Mouse (Mus musculus): ENCODE measurements around the gene Ap5b1.

The Ap5b1 gene

GRCm38 (mm10) chr19:5567180-5567533 lies 668 bp upstream of the Ap5b1 start:
- DNase-seq (ENCODE audit: low spot score): no peak

GRCm38 (mm10) chr19:5568470-5569140 lies 780 bp downstream of the Ap5b1 start:
- no peak for DNase-seq (ENCODE audit: low spot score)

GRCm38 (mm10) chr19:5569521-5569920 lies 1.7 kb downstream of the Ap5b1 start:
- DNase-seq (ENCODE audit: low spot score): no peak

DNA sequence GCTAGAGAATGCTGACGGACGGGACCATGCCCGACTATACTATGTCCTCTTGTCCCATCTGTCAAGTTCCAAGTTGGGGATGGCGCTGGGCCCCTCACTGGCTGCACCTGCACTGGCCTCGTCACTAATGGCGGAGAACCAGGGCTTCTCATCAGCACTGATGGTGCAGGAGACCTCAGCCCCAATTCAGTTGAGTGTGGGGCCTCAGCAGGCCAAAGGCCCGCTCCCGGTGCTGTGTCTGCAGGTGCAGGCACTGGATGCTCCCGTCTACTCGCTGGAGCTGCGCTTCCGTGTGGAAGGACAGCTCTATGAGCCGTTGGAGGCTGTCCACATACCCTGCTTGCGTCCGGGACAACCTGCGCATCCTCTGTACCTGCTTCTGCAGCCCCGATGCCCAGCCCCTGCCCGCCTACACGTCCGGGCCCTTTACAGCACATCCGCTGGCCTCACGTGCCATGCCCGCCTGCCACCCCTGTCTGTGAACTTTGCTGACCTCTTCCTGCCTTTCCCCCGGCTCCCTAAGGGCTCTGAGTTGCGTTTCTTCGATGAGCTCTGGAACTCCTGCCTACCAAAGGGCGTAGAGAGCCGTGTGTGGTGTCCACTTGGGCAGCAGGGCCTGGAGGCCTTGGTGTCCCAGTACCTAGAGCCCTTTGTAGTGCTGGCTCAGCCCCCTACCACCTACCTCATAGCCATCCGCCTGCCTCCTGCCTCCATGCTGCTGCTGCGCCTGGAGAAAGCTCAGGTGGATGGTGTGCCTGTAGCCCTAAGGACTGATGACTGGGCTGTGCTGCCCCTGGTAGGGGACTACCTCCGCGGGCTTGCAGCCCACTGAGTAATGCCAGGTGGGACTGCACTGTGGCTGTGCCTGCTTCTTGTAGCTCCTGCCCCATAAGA lies 2.8 kb downstream of the Ap5b1 start:
- DNase-seq (ENCODE audit: low spot score): no peak

- DNase-seq (ENCODE audit: low spot score): no peak
These were observed 4.0 kb downstream of the Ap5b1 start for GRCm38 (mm10) chr19:5571831-5572230.

DNA sequence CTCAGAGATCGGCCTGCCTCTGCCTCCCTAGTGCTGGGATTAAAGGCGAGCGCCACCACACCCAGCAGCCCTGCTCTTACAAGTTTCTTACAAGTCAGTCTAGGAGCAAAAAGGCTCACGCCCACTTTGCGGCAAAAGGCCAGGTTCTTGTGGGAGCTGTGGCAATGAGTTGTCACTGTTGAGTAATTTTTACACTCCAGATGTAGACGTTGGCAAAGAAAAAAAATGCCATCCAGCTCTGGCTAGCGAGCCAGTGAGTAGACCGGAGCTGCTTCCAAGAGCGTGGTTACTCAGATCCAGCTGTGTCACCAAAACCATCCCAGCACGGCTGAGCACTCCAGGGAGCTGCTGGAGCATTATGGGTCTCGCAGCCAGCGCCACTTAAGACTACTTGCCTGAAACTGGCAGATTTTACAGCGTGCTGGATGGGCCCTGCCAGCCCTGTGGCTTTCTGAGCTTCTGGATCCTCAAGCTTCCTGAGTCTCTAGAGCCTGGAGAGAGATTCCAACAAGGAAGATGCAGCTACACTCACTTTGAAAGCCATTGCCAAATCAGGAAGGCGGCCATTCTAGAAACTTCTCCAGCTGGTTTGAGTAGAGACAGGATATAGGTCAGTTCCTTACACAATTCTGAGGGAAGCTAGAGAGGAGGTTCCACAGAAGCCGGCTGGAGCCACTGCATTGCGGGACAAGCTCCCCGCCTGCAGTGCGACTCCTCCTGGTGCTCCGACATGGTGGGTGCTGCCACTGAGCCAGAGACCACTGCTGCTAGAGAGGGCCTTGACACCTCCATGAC lies 4.7 kb downstream of the Ap5b1 start:
- DNase-seq (ENCODE audit: low spot score): no peak

DNA sequence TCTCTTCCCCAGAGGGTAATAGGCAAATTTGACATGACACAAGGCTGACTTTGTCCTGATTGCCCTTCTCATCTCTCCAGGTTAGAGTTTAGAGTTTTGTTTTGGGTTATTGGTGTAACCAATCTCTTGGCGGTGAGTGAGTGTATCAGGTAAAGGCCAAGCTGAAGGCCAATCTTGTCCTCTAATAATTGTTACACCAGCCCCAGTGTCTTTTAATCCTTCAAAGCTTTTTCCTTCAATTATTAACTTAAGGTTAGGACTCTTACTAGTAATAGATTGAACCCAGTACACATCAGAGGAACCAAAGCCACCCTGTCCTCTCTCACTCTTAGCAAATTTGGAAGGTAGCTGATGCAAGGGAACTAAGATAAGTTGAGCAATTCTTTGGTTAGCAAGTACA lies 7.5 kb downstream of the Ap5b1 start:
- no peak for DNase-seq (ENCODE audit: low spot score)

GRCm38 (mm10) chr19:5579971-5580370 lies 12.1 kb downstream of the Ap5b1 start:
- DNase-seq (ENCODE audit: low spot score): no peak

- no peak for DNase-seq (ENCODE audit: low spot score)
These were observed 13.0 kb downstream of the Ap5b1 start for GRCm38 (mm10) chr19:5580776-5581175.

DNA sequence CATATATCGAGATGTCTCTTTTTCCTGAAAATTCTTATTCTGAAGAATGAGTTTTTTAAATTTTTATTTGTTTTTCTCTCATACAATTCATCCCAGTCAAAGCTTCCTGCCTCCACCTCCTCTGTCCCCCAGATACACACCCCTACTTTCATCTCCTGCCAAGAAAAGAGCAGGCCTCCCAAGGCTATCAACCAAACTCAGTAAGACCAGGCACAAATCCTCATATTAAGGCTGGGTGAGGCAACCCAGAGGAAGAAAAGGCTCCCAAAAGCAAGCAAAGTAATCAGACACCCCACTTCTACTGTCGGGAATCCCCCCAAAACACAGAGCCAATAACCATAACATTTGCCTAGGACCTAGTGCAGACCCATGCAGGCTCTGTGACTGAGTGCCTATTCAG lies 14.2 kb downstream of the Ap5b1 start:
- no peak for DNase-seq (ENCODE audit: low spot score)

GRCm38 (mm10) chr19:5589159-5589558 lies 21.3 kb downstream of the Ap5b1 start:
- DNase-seq (ENCODE audit: low spot score): no peak

DNA sequence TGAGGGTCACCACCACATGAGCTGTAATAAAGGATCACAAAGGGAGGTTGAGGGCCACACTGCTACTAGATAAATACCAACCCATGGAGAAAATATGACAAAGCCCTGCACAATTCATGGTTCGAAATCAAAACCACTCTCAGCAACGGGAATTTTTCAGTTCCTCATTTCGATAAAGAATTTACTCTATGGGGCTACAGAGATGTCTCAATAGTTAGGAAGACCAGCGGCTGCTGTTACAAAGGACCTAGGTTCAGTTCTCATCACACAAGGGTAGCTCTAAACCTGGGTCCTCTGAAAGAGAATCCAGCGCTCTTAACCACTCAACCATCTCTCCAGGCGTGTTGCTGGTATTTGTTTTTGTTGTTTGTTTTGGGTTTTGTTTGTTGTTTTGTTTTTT lies 24.1 kb downstream of the Ap5b1 start:
- DNase-seq (ENCODE audit: low spot score): no peak

- no peak for DNase-seq (ENCODE audit: low spot score)
These were observed 31.4 kb downstream of the Ap5b1 start for GRCm38 (mm10) chr19:5599224-5599623.

DNA sequence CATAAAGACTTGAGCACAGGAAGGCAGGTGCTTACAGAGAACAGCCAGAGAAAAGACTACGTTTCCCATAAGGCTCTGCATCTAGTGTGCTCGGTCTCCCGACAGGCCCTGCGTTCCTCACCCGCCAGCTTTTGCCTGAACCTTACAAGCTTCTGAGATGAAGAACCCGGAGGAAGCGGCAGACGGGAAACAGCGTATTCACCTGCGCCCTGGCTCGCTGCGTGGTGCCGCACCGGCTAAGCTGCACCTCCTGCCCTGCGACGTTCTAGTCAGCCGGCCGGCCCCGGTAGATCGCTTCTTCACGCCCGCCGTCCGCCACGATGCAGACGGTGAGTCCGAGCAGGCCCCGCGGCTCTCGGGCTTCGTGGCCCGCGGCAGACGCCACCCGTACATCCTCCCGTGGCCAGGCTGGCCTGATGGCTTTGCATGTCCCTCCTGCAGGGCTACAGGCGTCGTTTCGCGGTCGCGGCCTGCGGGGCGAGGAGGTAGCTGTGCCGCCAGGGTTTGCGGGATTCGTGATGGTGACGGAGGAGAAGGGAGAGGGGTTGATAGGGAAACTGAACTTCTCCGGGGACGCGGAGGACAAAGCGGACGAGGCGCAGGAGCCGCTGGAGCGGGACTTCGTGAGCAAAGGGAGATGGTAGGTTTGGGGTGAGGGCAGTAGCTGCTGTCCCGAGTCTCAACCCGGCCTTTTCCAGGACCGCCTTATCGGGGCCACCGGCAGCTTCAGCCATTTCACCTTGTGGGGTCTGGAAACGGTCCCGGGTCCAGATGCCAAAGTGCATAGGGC lies 34.1 kb downstream of the Ap5b1 start, which contains the start of gene Rnaseh2c:
TSS of gene Rnaseh2c (plus strand) at position 122 of the 790 bp plus-strand sequence.
- DNase-seq (ENCODE audit: low spot score): no peak

- no peak for DNase-seq (ENCODE audit: low spot score)
These were observed 35.8 kb downstream of the Ap5b1 start for GRCm38 (mm10) chr19:5603664-5604063.

DNA sequence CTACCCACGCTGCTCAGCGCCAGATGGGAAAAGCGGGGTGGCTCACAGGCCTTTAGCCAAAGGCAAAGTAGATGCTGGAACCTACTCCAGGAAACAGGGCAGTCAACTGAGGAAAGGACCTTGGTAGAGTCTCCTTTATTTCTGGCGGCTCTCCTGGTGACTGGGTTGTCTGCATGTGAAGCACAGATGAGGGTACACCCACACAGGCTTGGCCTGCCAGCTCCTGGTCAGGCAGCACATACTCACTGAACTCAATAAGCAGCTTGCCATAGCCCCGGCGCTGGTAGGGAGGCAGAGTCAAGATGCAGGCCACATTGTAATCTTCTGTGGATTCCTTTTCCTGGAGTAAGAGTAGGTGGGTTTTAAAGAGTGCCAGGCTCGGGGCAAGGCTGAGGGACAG lies 37.3 kb downstream of the Ap5b1 start:
- DNase-seq (ENCODE audit: low spot score): no peak

DNA sequence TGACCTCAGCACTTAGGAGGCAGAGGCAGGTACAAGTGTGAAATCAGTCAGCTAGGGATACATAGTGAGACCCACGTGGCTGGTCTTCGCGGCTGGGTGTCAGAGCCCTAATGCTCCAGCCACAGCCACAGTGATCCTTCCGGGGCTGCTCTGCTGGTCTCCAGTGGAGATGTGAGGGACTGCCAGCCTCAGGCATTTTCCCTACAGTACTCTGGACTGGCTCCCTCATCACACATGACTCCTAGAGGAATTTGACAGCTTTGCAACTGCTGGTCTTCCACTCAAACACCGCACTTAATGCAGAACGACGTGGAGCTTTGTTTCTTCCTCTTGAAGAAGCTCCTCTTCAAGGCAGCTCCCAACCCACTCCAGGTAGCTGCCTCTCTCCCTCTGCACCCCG lies 38.4 kb downstream of the Ap5b1 start:
- DNase-seq (ENCODE audit: low spot score): no peak

DNA sequence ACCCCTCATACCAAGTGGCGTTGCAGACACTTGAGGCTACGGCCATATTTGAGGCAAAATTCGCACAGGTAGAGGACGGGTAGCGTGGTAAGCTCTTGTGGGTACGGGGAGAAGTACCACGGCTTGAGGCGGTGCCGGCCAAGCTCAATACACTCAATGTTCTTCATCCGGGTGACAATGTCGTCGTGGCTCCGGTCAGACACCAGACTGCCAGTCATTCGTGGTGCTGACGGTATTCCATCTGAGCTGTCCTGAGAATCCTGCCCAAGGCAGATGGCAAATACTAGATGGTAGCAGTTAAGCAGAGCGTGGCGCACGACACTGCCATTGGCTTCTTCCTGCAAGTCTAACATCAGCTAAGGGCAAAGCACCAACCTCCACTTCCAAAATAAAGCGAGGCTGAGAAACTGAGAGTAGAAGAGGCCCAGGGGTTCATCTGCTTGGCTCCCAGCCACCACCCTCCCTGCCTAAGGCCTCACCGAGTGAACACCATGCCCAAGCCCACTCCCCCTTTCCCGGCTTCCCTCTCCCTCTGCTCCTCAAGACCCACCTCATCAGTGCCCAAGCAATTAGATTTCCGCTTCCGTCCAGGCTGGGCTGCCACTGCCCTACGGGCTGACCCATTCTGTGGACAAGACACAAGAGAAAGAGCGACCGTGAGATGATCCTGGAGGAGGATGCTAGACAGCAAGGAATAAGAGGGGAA lies 40.0 kb downstream of the Ap5b1 start:
- DNase-seq (ENCODE audit: low spot score): no peak

DNA sequence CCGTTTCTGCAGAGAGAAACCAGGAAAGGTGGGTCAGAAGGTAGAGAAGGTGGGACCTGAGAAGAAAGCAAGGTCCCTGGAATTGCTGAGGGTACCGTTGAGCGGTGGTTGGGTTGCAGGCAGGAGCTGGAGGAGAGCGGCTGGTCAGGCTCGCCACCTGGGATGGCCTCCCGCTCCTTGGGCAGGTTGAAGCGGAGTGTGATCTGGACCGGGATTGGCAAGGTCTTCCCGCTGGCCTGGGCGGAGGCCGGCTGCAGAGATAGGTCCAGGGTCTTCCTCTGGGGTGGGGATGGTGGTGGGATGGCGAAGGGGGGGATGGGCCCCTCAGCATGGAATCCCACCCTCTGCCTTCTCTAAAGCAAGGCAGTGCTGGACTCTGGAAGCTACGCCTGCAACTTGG lies 40.9 kb downstream of the Ap5b1 start:
- no peak for DNase-seq (ENCODE audit: low spot score)

- DNase-seq (ENCODE audit: low spot score): no peak
These were observed 41.3 kb downstream of the Ap5b1 start for GRCm38 (mm10) chr19:5609171-5609546.
